Mouse (Mus musculus) liver, adult 2 months (tissue): Measurements from ENCODE around the gene Atp8b4. TPM values are rescaled to one million over a fixed set of nuclear protein-coding genes. Genes with fewer than 3 reads are reported as not detected.

Source experiments
- DNase-seq: peaks from one replicate; pipeline ENCODE4 v3.0.0-alpha.2; 2011; ENCODE audit warnings: low read depth, low spot score; ENCODE audit errors: extremely low read depth
- H3K27ac ChIP-seq: fragments of 200-500 bp; replicated peaks from 2 replicates; pipeline ENCODE4 v1.5.1; 2012; ENCODE audit warnings: low read depth, mild to moderate bottlenecking, control low read depth, inconsistent platforms, low read length; ENCODE audit not compliant: insufficient read depth
- H3K27me3 ChIP-seq: fragments of 200-500 bp; 2 replicates; pipeline ENCODE4 v1.6.1; 2012; ENCODE audit warnings: mild to moderate bottlenecking, moderate library complexity, low read length, inconsistent platforms; ENCODE audit not compliant: control insufficient read depth, insufficient read depth
- H3K36me3 ChIP-seq: fragments of 200-500 bp; 2 replicates; pipeline ENCODE4 v1.6.1; 2012; ENCODE audit warnings: low read length, inconsistent platforms; ENCODE audit not compliant: control insufficient read depth, insufficient read depth
- H3K4me1 ChIP-seq: fragments of 200-500 bp; 2 replicates; pipeline ENCODE4 v1.6.1; 2011; ENCODE audit warnings: low read length; ENCODE audit not compliant: control insufficient read depth, insufficient read depth
- H3K4me3 ChIP-seq: fragments of 200-500 bp; 2 replicates; pipeline ENCODE4 v1.5.1; 2011; ENCODE audit warnings: low read depth, mild to moderate bottlenecking, control low read depth, low read length, moderate library complexity; ENCODE audit not compliant: insufficient read depth
- H3K79me2 ChIP-seq: fragments of 200-500 bp; 2 replicates; pipeline ENCODE4 v1.6.1; 2012; ENCODE audit warnings: inconsistent platforms, mild to moderate bottlenecking, low read length, moderate library complexity; ENCODE audit not compliant: control insufficient read depth, insufficient read depth
- H3K9ac ChIP-seq: fragments of 200-500 bp; 2 replicates; pipeline ENCODE4 v1.6.1; 2012; ENCODE audit warnings: low read depth, mild to moderate bottlenecking, control low read depth, inconsistent platforms, low read length
- CTCF ChIP-seq: fragments of 200-500 bp; IDR thresholded peaks from 2 replicates; pipeline ENCODE4 v1.5.1; 2011; ENCODE audit warnings: low read depth, low read length, control low read depth
- POLR2A ChIP-seq: fragments of 200-500 bp; IDR thresholded peaks from 2 replicates; pipeline ENCODE4 v1.6.1; 2011; ENCODE audit warnings: low read length, control low read depth; ENCODE audit not compliant: insufficient read depth; ENCODE audit errors: extremely low read depth
- WGBS: fragments of 180-500 bp; shearing (Covaris S2); methylation state at CpG from one replicate; pipeline ENCODE4 v1.1.7; 2018; 5-methylcytosine and 5-hydroxymethylcytosine counted together
- polyA plus RNA-seq: library from polyadenylated mRNA; depleted of rRNA; stranded (reverse); fragments of >200 nt; gene quantifications from 2 replicates; pipeline ENCODE4 v1.2.3, GENCODE M21; 2012
- total RNA-seq: library from RNA; depleted of rRNA; stranded (reverse); fragments of >200 nt; gene quantifications from 2 replicates; pipeline ENCODE4 v1.2.3, GENCODE M21; 2014

The Atp8b4 gene
- total and polyA plus RNA-seq, 2 experiments: 0.31 to 0.55 TPM

GRCm38 (mm10) chr2:126287942-126288341 is 212.5 kb downstream of the Atp8b4 start:
- Histone ChIP-seq H3K4me1 (no peaks in the 10 kb centered on the region), H3K27ac (no peak overlapping the region), H3K79me2 (no peaks in the 10 kb centered on the region), H3K36me3 (no peaks in the 10 kb centered on the region), H3K4me3 (no peak overlapping the region), H3K27me3 (no peaks in the 10 kb centered on the region), H3K9ac (no peak overlapping the region)
- no peak for DNase-seq
- 95% methylated on average over 5 of the region's 5 CpGs for WGBS
- TF ChIP-seq CTCF: no peak
- TF ChIP-seq POLR2A: no peak

GRCm38 (mm10) chr2:126286420-126286819 is 214.1 kb downstream of the Atp8b4 start:
- Histone ChIP-seq H3K9ac (no peak overlapping the region), H3K36me3 (no peaks in the 10 kb centered on the region), H3K4me1 (no peaks in the 10 kb centered on the region), H3K79me2 (no peaks in the 10 kb centered on the region), H3K4me3 (no peak overlapping the region), H3K27me3 (no peaks in the 10 kb centered on the region), H3K27ac (no peak overlapping the region)
- no peak for DNase-seq
- WGBS: 75% methylated on average over 7 of the region's 7 CpGs
- no peak for TF ChIP-seq CTCF
- no peak for TF ChIP-seq POLR2A

GRCm38 (mm10) chr2:126284071-126284470 is 216.4 kb downstream of the Atp8b4 start:
- H3K79me2 ChIP-seq: no peaks in the 10 kb centered on the region
- DNase-seq: no peak
- no peaks in the 10 kb centered on the region for H3K36me3 ChIP-seq
- no peaks in the 10 kb centered on the region for H3K4me1 ChIP-seq
- WGBS: 86% methylated on average over 6 of the region's 6 CpGs
- no peak for TF ChIP-seq POLR2A
- no peak overlapping the region for H3K4me3 ChIP-seq
- H3K9ac ChIP-seq: no peak overlapping the region
- H3K27me3 ChIP-seq: no peaks in the 10 kb centered on the region
- H3K27ac ChIP-seq: no peak overlapping the region

- no peak overlapping the region for H3K9ac ChIP-seq
- H3K4me3 ChIP-seq: no peak overlapping the region
- no peaks in the 10 kb centered on the region for H3K79me2 ChIP-seq
- no peaks in the 10 kb centered on the region for H3K36me3 ChIP-seq
- no peaks in the 10 kb centered on the region for H3K27me3 ChIP-seq
- WGBS: 65% methylated on average over 3 of the region's 3 CpGs
- H3K27ac ChIP-seq: no peak overlapping the region
- TF ChIP-seq POLR2A (no peak), CTCF (no peak)
- no peak for DNase-seq
- H3K4me1 ChIP-seq: no peaks in the 10 kb centered on the region
These were observed 217.4 kb downstream of the Atp8b4 start for GRCm38 (mm10) chr2:126283086-126283485.

- no peaks in the 10 kb centered on the region for H3K36me3 ChIP-seq
- no peak for DNase-seq
- TF ChIP-seq POLR2A (no peak), CTCF (no peak)
- H3K27ac ChIP-seq: no peak overlapping the region
- H3K27me3 ChIP-seq: no peaks in the 10 kb centered on the region
- H3K4me3 ChIP-seq: no peak overlapping the region
- 71% methylated on average over 3 of the region's 3 CpGs for WGBS
- no peaks in the 10 kb centered on the region for H3K79me2 ChIP-seq
- no peaks in the 10 kb centered on the region for H3K4me1 ChIP-seq
- no peak overlapping the region for H3K9ac ChIP-seq
These were observed 225.0 kb downstream of the Atp8b4 start for GRCm38 (mm10) chr2:126275511-126275910.

- 84% methylated on average over 3 of the region's 3 CpGs for WGBS
- no peak overlapping the region for H3K4me3 ChIP-seq
- H3K9ac ChIP-seq: no peak overlapping the region
- no peaks in the 10 kb centered on the region for H3K36me3 ChIP-seq
- no peaks in the 10 kb centered on the region for H3K4me1 ChIP-seq
- H3K27ac ChIP-seq: no peak overlapping the region
- no peak for DNase-seq
- TF ChIP-seq POLR2A (no peak), CTCF (no peak)
- H3K27me3 ChIP-seq: no peaks in the 10 kb centered on the region
- no peaks in the 10 kb centered on the region for H3K79me2 ChIP-seq
These were observed 225.6 kb downstream of the Atp8b4 start for GRCm38 (mm10) chr2:126274826-126275405.
